Mouse (Mus musculus): ENCODE measurements around the gene Mrps5. TPM values are rescaled to one million over a fixed set of nuclear protein-coding genes. Genes with fewer than 3 reads are reported as not detected.

Mrps5 gene
- total RNA-seq (2014; rRNA removed; ENCODE audit: low replicate concordance) (48.8 and 109 TPM in 2 replicates), polyA plus RNA-seq (2015; fragmentation: Nextera tagmentation; extraction: Ambion mirVana) (150 and 156 TPM in 2 replicates)

- ATAC-seq (ENCODE audit: insufficient read depth, low read depth) (peak; percentile 77), DNase-seq (ENCODE audit: low spot score) (peak; percentile 69)
- peak within 1 kb of the TSS; percentile 83 for H3K4me2 ChIP-seq (ENCODE audit: low read depth, low read length)
- H3K27me3 ChIP-seq (ENCODE audit: control insufficient read depth, insufficient read depth, low read length), result no peaks in the 10 kb centered on the region
- peak within 1 kb of the TSS; percentile 94 for H3K4me3 ChIP-seq (ENCODE audit: low read depth, low read length)
- H3K9me3 ChIP-seq (replicated peaks; ENCODE audit: control insufficient read depth, low read length), result no peaks in the 10 kb centered on the region
- TF ChIP-seq CTCF (IDR thresholded peaks at IDR 0.05; ENCODE audit: low read depth) (no peak), EP300 (IDR thresholded peaks at IDR 0.05; ENCODE audit: low read depth) (peak; percentile 98)
- peak within 1 kb of the TSS; percentile 93 for H3K9ac ChIP-seq (replicated peaks; ENCODE audit: low read depth, low read length)
- H3K27ac ChIP-seq (ENCODE audit: low read depth), result peak within 1 kb of the TSS; percentile 86
- WGBS, result 5% methylated on average over 39 of the region's 39 CpGs
- H3K36me3 ChIP-seq (replicated peaks; ENCODE audit: control insufficient read depth, insufficient read depth, low read length), result peaks cover 10% of the 10 kb centered on the region; the same call in 1 of the 2 replicates
- H3K4me1 ChIP-seq (ENCODE audit: control insufficient read depth, insufficient read depth), result peaks cover 17% of the 10 kb centered on the region
Measured at GRCm38 (mm10) chr2:127586694-127587513, at the start of gene Mrps5, which contains the start of gene Zfp661. Gene Mrps5 (plus strand): TSS chr2:127587222. Gene Zfp661 (minus strand): TSS chr2:127587094.

- DNase-seq (ENCODE audit: low spot score), result no peak
- no peak overlapping the region for H3K27ac ChIP-seq (ENCODE audit: low read depth)
- H3K4me3 ChIP-seq (ENCODE audit: low read depth, low read length), result no peak overlapping the region
- TF ChIP-seq CTCF (IDR thresholded peaks at IDR 0.05; ENCODE audit: low read depth) (no peak), EP300 (IDR thresholded peaks at IDR 0.05; ENCODE audit: low read depth) (no peak)
- no peaks in the 10 kb centered on the region for H3K36me3 ChIP-seq (replicated peaks; ENCODE audit: control insufficient read depth, insufficient read depth, low read length)
- H3K4me1 ChIP-seq (ENCODE audit: control insufficient read depth, insufficient read depth), result no peaks in the 10 kb centered on the region
- WGBS, result 34% methylated on average over 3 of the region's 3 CpGs
- no peaks in the 10 kb centered on the region for H3K9me3 ChIP-seq (replicated peaks; ENCODE audit: control insufficient read depth, low read length)
- no peak overlapping the region for H3K9ac ChIP-seq (replicated peaks; ENCODE audit: low read depth, low read length)
- H3K4me2 ChIP-seq (ENCODE audit: low read depth, low read length), result no peak overlapping the region
- H3K27me3 ChIP-seq (ENCODE audit: control insufficient read depth, insufficient read depth, low read length), result peaks cover 54% of the 10 kb centered on the region
- ATAC-seq (ENCODE audit: insufficient read depth, low read depth), result no peak
Measured at GRCm38 (mm10) chr2:127537548-127537947, 49.5 kb upstream of the Mrps5 start.

- H3K9ac ChIP-seq (replicated peaks; ENCODE audit: low read depth, low read length), result no peak overlapping the region
- no peak overlapping the region for H3K27ac ChIP-seq (ENCODE audit: low read depth)
- H3K9me3 ChIP-seq (replicated peaks; ENCODE audit: control insufficient read depth, low read length), result no peaks in the 10 kb centered on the region
- H3K4me3 ChIP-seq (ENCODE audit: low read depth, low read length), result no peak overlapping the region
- ATAC-seq (ENCODE audit: insufficient read depth, low read depth) (no peak), DNase-seq (ENCODE audit: low spot score) (no peak)
- H3K4me2 ChIP-seq (ENCODE audit: low read depth, low read length), result no peak overlapping the region
- TF ChIP-seq CTCF (IDR thresholded peaks at IDR 0.05; ENCODE audit: low read depth) (peak; percentile 23), EP300 (IDR thresholded peaks at IDR 0.05; ENCODE audit: low read depth) (no peak)
- H3K27me3 ChIP-seq (ENCODE audit: control insufficient read depth, insufficient read depth, low read length), result peaks cover 61% of the 10 kb centered on the region
- no peaks in the 10 kb centered on the region for H3K36me3 ChIP-seq (replicated peaks; ENCODE audit: control insufficient read depth, insufficient read depth, low read length)
- no peaks in the 10 kb centered on the region for H3K4me1 ChIP-seq (ENCODE audit: control insufficient read depth, insufficient read depth)
- WGBS, result 24% methylated on average over 4 of the region's 4 CpGs
Measured at GRCm38 (mm10) chr2:127539494-127539893, 47.5 kb upstream of the Mrps5 start.

- H3K4me1 ChIP-seq (ENCODE audit: control insufficient read depth, insufficient read depth), result no peaks in the 10 kb centered on the region
- TF ChIP-seq CTCF (IDR thresholded peaks at IDR 0.05; ENCODE audit: low read depth), result no peak
- TF ChIP-seq EP300 (IDR thresholded peaks at IDR 0.05; ENCODE audit: low read depth), result no peak
- peaks cover 61% of the 10 kb centered on the region for H3K27me3 ChIP-seq (ENCODE audit: control insufficient read depth, insufficient read depth, low read length)
- H3K9me3 ChIP-seq (replicated peaks; ENCODE audit: control insufficient read depth, low read length), result no peaks in the 10 kb centered on the region
- H3K9ac ChIP-seq (replicated peaks; ENCODE audit: low read depth, low read length), result no peak within 1 kb of the TSS
- 0 out of 2 replicates have a peak within 1 kb of the TSS, but pooled peaks have one; percentile 13 for H3K4me3 ChIP-seq (ENCODE audit: low read depth, low read length)
- 3% methylated on average over 29 of the region's 29 CpGs for WGBS
- H3K36me3 ChIP-seq (replicated peaks; ENCODE audit: control insufficient read depth, insufficient read depth, low read length), result no peaks in the 10 kb centered on the region
- DNase-seq (ENCODE audit: low spot score) (no peak), ATAC-seq (ENCODE audit: insufficient read depth, low read depth) (no peak)
- no peak within 1 kb of the TSS for H3K27ac ChIP-seq (ENCODE audit: low read depth)
- H3K4me2 ChIP-seq (ENCODE audit: low read depth, low read length), result no peak within 1 kb of the TSS
Measured at GRCm38 (mm10) chr2:127541185-127541584, 45.8 kb upstream of the Mrps5 start, which contains the start of gene Prom2. Gene Prom2 (minus strand): TSS chr2:127541467.

GRCm38 (mm10) chr2:127541697-127542096, 45.3 kb upstream of the Mrps5 start:
- no peak overlapping the region for H3K9ac ChIP-seq (replicated peaks; ENCODE audit: low read depth, low read length)
- no peak overlapping the region for H3K27ac ChIP-seq (ENCODE audit: low read depth)
- H3K36me3 ChIP-seq (replicated peaks; ENCODE audit: control insufficient read depth, insufficient read depth, low read length), result no peaks in the 10 kb centered on the region
- TF ChIP-seq CTCF (IDR thresholded peaks at IDR 0.05; ENCODE audit: low read depth) (no peak), EP300 (IDR thresholded peaks at IDR 0.05; ENCODE audit: low read depth) (no peak)
- 79% methylated on average over 2 of the region's 2 CpGs for WGBS
- H3K9me3 ChIP-seq (replicated peaks; ENCODE audit: control insufficient read depth, low read length), result no peaks in the 10 kb centered on the region
- H3K27me3 ChIP-seq (ENCODE audit: control insufficient read depth, insufficient read depth, low read length), result peaks cover 61% of the 10 kb centered on the region
- ATAC-seq (ENCODE audit: insufficient read depth, low read depth) (no peak), DNase-seq (ENCODE audit: low spot score) (no peak)
- H3K4me3 ChIP-seq (ENCODE audit: low read depth, low read length), result no peak overlapping the region
- no peak overlapping the region for H3K4me2 ChIP-seq (ENCODE audit: low read depth, low read length)
- H3K4me1 ChIP-seq (ENCODE audit: control insufficient read depth, insufficient read depth), result no peaks in the 10 kb centered on the region

Measured in heart, postnatal 0 days (tissue).